Mouse (Mus musculus) midbrain, embryonic 16.5 days (tissue): ENCODE data around the gene Cenpn. TPM values are rescaled to one million over a fixed set of nuclear protein-coding genes. Genes with fewer than 3 reads are reported as not detected.

ENCODE experiments used
- ATAC-seq: fragments of 200-750 bp; cut with Nextera tagmentation; 2 replicates; pipeline ENCODE4 v1.8.0; 2017; ENCODE audit warnings: moderate TSS enrichment
- H3K27ac ChIP-seq: fragments of 300-500 bp; sonication (generic); 2 replicates; pipeline ENCODE4 v1.5.1; 2014; ENCODE audit warnings: mild to moderate bottlenecking, low read length, mixed read lengths
- H3K27me3 ChIP-seq: fragments of 300-500 bp; sonication (generic); 2 replicates; pipeline ENCODE4 v1.6.1; 2014; ENCODE audit warnings: low read depth, low read length, mixed read lengths; ENCODE audit not compliant: control insufficient read depth, insufficient read depth
- H3K36me3 ChIP-seq: fragments of 300-500 bp; sonication (generic); 2 replicates; pipeline ENCODE4 v1.6.1; 2014; ENCODE audit warnings: mild to moderate bottlenecking, low read length, moderate library complexity, mixed read lengths; ENCODE audit not compliant: control insufficient read depth, insufficient read depth
- H3K4me1 ChIP-seq: fragments of 300-500 bp; sonication (generic); 2 replicates; pipeline ENCODE4 v1.6.1; 2014; ENCODE audit warnings: mild to moderate bottlenecking, low read length, mixed read lengths; ENCODE audit not compliant: control insufficient read depth, insufficient read depth
- H3K4me2 ChIP-seq: fragments of 300-500 bp; sonication (generic); 2 replicates; pipeline ENCODE4 v1.6.1; 2014; ENCODE audit warnings: mild to moderate bottlenecking, low read length, mixed read lengths
- H3K4me3 ChIP-seq: fragments of 300-500 bp; sonication (generic); 2 replicates; pipeline ENCODE4 v1.5.1; 2014; ENCODE audit warnings: low read depth, mild to moderate bottlenecking, low read length, moderate library complexity, mixed read lengths
- H3K9ac ChIP-seq: fragments of 300-500 bp; sonication (generic); 2 replicates; pipeline ENCODE4 v1.6.1; 2014; ENCODE audit warnings: low read depth, low read length, mixed read lengths
- H3K9me3 ChIP-seq: fragments of 300-500 bp; sonication (generic); replicated peaks from 2 replicates; pipeline ENCODE4 v1.6.1; 2014; ENCODE audit warnings: mild to moderate bottlenecking, low read length, mixed read lengths; ENCODE audit not compliant: control insufficient read depth, poor library complexity, severe bottlenecking
- WGBS: fragments of 180-500 bp; shearing (Covaris S2); extraction: QIAGEN DNeasy Blood & Tissue Kit; methylation state at CpG from one replicate; pipeline ENCODE4 v1.1.7; 2014; 5-methylcytosine and 5-hydroxymethylcytosine counted together
- polyA plus RNA-seq: library from polyadenylated mRNA; unstranded; fragments of >200 nt; fragmentation: Nextera tagmentation; extraction: Ambion mirVana; gene quantifications from 2 replicates; pipeline ENCODE4 v1.2.1, GENCODE M21; 2015

Gene Cenpn
- polyA plus RNA-seq: 6.4 and 6.9 TPM in 2 replicates

- ATAC-seq: peak; percentile 97
- under 1% methylated on average over 55 of the region's 57 CpGs for WGBS
Measured at GRCm38 (mm10) chr8:116921337-116922059, at the start of gene Cenpn, which contains the start of gene Cmc2. Gene Cenpn, plus strand, starts transcription at chr8:116921730. Gene Cmc2, minus strand, starts transcription at chr8:116921455.

DNA sequence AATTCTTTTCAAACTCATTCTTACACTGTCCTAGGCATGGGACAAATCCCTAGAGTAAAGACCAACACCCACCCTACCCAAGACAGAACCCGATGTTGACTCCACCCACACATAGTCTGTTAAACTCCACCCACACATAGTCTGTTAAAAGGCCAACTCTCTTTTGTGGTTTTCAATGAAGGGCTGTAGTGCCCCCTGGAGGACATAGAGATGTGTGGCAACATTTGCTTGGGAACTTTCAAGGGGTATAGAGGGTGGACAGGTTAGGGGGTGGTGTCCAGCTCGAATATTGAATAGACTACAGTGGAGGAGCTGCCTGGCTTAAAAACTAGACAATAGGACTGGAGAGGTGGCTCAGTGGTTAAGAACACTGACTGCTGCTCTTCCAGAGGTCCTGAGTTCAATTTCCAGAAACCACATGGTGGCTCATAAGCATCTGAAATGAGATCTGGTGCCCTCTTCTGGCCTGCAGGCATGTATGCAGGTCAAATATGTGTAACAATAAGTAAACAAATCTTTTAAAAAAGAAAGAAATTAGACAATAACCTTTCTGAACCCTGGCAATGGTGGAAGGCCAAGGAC lies 48.7 kb upstream of the Cenpn start:
- Histone ChIP-seq H3K4me3 (no peak overlapping the region), H3K27me3 (no peaks in the 10 kb centered on the region), H3K9me3 (no peaks in the 10 kb centered on the region), H3K4me2 (no peak overlapping the region), H3K36me3 (no peaks in the 10 kb centered on the region), H3K4me1 (no peaks in the 10 kb centered on the region), H3K27ac (no peak overlapping the region), H3K9ac (no peak overlapping the region)
- ATAC-seq: no peak
- WGBS: 78% methylated on average over 2 of the region's 2 CpGs

More at GRCm38 (mm10) chr8:116921337-116922059, at the start of gene Cenpn, which contains the start of gene Cmc2:
- no peaks in the 10 kb centered on the region for H3K36me3 ChIP-seq
- H3K27ac ChIP-seq: peak within 1 kb of the TSS; percentile 81
- peak within 1 kb of the TSS; percentile 74 for H3K9ac ChIP-seq
- peak within 1 kb of the TSS; percentile 86 for H3K4me3 ChIP-seq
- peak within 1 kb of the TSS; percentile 81 for H3K4me2 ChIP-seq
- no peaks in the 10 kb centered on the region for H3K27me3 ChIP-seq
- H3K4me1 ChIP-seq: peaks cover 10% of the 10 kb centered on the region
- H3K9me3 ChIP-seq: no peaks in the 10 kb centered on the region

- no peak overlapping the region for H3K4me2 ChIP-seq
- no peak for ATAC-seq
- no peaks in the 10 kb centered on the region for H3K4me1 ChIP-seq
- WGBS: 78% methylated on average over 11 of the region's 11 CpGs
- H3K27me3 ChIP-seq: no peaks in the 10 kb centered on the region
- H3K9me3 ChIP-seq: no peaks in the 10 kb centered on the region
- no peaks in the 10 kb centered on the region for H3K36me3 ChIP-seq
- no peak overlapping the region for H3K27ac ChIP-seq
- H3K9ac ChIP-seq: no peak overlapping the region
- no peak overlapping the region for H3K4me3 ChIP-seq
Measured at GRCm38 (mm10) chr8:116873586-116873985, 47.9 kb upstream of the Cenpn start.

DNA sequence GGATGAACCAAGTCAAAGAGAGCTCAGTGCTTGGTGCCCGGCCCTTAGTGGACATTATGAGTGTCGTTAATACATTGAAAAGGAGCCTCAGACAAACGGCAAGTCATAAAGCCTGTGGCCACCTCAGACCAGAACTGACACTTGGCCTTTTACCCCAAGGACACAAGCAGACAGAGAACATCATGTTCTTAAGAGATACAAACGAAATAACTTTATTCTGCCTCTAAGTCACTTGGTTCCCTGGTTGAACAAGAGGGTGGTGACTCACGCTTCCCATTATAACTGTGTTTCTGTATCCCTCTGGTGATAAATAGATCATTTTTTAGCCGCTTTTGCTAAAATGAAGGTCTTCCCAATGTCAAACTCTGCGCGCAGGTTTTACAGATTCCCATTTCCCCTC lies 47.5 kb upstream of the Cenpn start:
- Histone ChIP-seq H3K4me2 (no peak overlapping the region), H3K36me3 (no peaks in the 10 kb centered on the region), H3K9me3 (no peaks in the 10 kb centered on the region), H3K4me3 (no peak overlapping the region), H3K27ac (no peak overlapping the region), H3K27me3 (no peaks in the 10 kb centered on the region), H3K9ac (no peak overlapping the region), H3K4me1 (no peaks in the 10 kb centered on the region)
- 88% methylated on average over 8 of the region's 8 CpGs for WGBS
- ATAC-seq: no peak

GRCm38 (mm10) chr8:116875798-116876450 lies 45.6 kb upstream of the Cenpn start:
- H3K4me2 ChIP-seq: no peak overlapping the region
- H3K36me3 ChIP-seq: no peaks in the 10 kb centered on the region
- no peaks in the 10 kb centered on the region for H3K27me3 ChIP-seq
- H3K9me3 ChIP-seq: no peaks in the 10 kb centered on the region
- no peak overlapping the region for H3K9ac ChIP-seq
- H3K4me3 ChIP-seq: no peak overlapping the region
- no peak for ATAC-seq
- H3K4me1 ChIP-seq: no peaks in the 10 kb centered on the region
- WGBS: 88% methylated on average over 17 of the region's 17 CpGs
- H3K27ac ChIP-seq: no peak overlapping the region

DNA sequence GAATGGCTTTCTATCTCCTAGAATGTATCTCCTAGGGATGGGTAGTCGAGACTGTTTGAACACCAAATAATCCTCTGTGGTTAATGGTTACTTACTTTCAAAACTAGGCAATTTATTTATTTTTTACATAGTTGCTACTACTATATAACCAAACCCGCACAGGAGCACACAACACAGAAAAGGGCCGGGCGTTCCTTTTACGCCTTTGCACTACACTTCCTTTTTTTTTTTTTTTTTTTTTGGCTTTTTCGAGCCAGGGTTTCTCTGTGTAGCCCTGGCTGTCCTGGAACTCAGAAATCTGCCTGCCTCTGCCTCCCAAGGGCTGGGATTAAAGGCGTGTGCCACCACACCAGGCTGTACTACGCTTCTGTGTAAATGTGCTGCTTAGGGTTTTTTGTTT lies 40.1 kb upstream of the Cenpn start:
- H3K27me3 ChIP-seq: no peaks in the 10 kb centered on the region
- ATAC-seq: no peak
- WGBS: 92% methylated on average over 8 of the region's 8 CpGs
- no peak overlapping the region for H3K4me3 ChIP-seq
- H3K4me2 ChIP-seq: no peak overlapping the region
- H3K4me1 ChIP-seq: no peaks in the 10 kb centered on the region
- H3K27ac ChIP-seq: no peak overlapping the region
- H3K36me3 ChIP-seq: peaks cover 4% of the 10 kb centered on the region; the same call in 1 of the 2 replicates
- H3K9ac ChIP-seq: no peak overlapping the region
- H3K9me3 ChIP-seq: 0 out of 2 replicates have a peak, but pooled peaks cover 5% of the 10 kb centered on the region

DNA sequence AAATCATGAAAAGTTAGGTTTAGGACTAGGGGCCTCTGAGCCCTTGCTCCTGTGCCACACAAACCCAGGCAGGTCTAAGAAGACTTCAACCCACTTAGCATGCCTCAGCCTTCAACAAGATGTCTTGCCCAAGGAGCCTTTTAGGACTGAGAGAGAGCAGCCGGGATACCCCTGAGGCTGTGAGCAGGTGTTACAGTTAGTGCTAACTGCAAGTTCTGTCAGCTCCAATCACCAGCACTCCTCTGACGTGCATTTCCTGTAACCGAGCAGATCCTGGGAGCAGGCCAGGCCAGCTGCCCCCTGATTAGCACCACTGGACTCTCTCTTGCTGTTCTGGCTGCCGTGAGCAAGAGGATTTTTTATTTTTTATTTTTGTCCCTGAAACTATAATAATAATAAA lies 33.7 kb upstream of the Cenpn start:
- Histone ChIP-seq H3K4me3 (no peak overlapping the region), H3K27ac (no peak overlapping the region), H3K9me3 (0 out of 2 replicates have a peak, but pooled peaks cover 5% of the 10 kb centered on the region), H3K27me3 (no peaks in the 10 kb centered on the region), H3K36me3 (peaks cover 6% of the 10 kb centered on the region; the same call in 1 of the 2 replicates), H3K4me1 (no peaks in the 10 kb centered on the region), H3K9ac (no peak overlapping the region), H3K4me2 (no peak overlapping the region)
- no peak for ATAC-seq
- 82% methylated on average over 4 of the region's 4 CpGs for WGBS

DNA sequence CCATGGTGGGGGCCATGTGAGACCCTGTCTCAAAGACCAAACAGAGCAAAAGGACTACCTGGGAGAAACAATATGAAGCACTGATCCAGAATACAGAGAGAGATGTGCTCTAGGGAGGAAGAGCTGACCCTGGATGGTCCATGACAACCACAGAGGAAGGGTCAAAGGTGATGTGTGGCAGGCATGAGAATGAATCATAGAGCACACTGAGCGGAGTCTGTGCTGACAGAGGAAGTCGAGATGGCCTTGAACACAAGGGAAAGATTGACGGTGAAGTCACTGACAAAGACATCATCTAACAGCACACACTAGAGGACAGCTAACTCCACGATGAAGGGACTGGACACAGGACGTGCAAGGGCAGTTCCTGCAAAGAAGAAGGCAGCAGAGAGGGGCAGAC lies 30.1 kb upstream of the Cenpn start:
- no peak overlapping the region for H3K27ac ChIP-seq
- no peak overlapping the region for H3K4me2 ChIP-seq
- WGBS: 91% methylated on average over 5 of the region's 5 CpGs
- H3K4me3 ChIP-seq: no peak overlapping the region
- no peaks in the 10 kb centered on the region for H3K27me3 ChIP-seq
- 0 out of 2 replicates have a peak, but pooled peaks cover 2% of the 10 kb centered on the region for H3K36me3 ChIP-seq
- H3K9ac ChIP-seq: no peak overlapping the region
- ATAC-seq: no peak
- no peaks in the 10 kb centered on the region for H3K4me1 ChIP-seq
- 0 out of 2 replicates have a peak, but pooled peaks cover 2% of the 10 kb centered on the region for H3K9me3 ChIP-seq

DNA sequence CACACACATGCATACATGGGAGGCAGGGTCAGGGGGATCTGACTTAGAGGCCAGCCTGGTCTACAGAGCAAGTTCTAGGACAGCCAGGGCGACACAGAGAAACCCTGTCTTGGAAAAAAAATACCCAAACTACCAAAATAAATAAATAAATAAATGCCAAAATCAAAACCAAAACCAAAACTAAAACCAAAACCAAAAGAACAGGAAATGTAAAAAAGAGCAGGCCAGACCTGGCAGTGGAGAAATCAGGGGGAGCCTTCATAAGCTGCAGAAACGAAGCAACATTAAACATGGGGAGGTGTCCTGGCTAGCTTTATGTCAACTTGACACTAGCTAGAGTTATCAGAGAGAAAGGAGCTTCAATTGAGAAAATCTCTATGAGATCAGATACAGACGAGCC lies 29.4 kb upstream of the Cenpn start:
- H3K9me3 ChIP-seq: 0 out of 2 replicates have a peak, but pooled peaks cover 2% of the 10 kb centered on the region
- H3K4me2 ChIP-seq: no peak overlapping the region
- 90% methylated on average over 3 of the region's 3 CpGs for WGBS
- ATAC-seq: no peak
- no peaks in the 10 kb centered on the region for H3K27me3 ChIP-seq
- 0 out of 2 replicates have a peak, but pooled peaks cover 2% of the 10 kb centered on the region for H3K36me3 ChIP-seq
- H3K4me3 ChIP-seq: no peak overlapping the region
- H3K4me1 ChIP-seq: no peaks in the 10 kb centered on the region
- H3K9ac ChIP-seq: no peak overlapping the region
- no peak overlapping the region for H3K27ac ChIP-seq
